ENCODE assay signal across 8 mouse cellular contexts in the genomic region with DNA sequence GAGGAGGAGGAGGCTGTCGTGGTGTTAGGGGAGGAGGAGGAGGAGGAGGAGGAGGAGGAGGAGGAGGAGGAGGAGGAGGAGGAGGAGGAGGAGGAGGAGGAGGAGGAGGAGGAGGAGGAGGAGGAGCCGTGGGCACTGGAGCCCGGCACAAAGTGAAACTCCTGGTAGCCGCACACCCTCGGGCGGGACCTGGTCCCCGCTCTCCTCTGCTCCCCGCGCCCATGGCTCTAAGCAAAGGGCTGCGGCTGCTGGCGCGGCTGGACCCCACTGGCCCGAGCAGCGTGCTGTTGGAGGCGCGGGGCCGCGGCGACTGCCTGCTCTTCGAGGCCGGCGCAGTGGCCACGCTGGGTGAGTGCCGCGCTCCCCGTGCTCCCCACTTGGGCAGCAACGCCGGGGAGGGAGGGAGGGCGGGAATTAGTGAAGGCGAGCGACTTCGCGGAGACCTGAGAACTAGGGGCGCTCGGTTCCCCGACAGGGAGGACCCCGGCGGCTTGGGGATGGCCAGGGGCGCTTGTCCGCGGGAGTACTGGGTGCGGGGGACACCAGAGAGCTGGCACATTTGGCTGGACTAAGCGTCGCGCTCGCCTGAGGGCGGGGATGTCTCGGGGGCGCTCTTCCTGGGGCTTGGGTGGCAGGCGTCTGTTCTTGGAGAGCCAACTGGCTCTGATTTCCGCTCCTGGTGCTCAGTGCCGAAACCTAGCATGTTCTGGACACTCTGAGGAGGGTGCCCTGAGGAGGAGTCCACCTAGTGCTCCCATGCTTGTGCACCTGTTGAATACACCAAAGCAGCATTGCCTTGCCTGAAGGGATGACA. TPM values are rescaled to one million over a fixed set of nuclear protein-coding genes. Genes with fewer than 3 reads are reported as not detected.
DNase-seq lines count a peak whose midpoint lies in the region; ATAC-seq and TF ChIP-seq lines count a peak whose summit lies in the region.

A gene (plus strand): TSS at position 51 of the 814 bp plus-strand sequence.

- 0 out of 2 replicates have a peak, but pooled peaks cover 3% of the 10 kb centered on the region for H3K4me1 ChIP-seq in embryonic fibroblast, embryonic 13.5 days (ENCODE audit: control insufficient read depth, insufficient read depth, low read length)
- H3K4me1 ChIP-seq in heart, embryonic 16.5 days (ENCODE audit: control insufficient read depth, insufficient read depth, low read length): peaks cover 3% of the 10 kb centered on the region
- peaks cover 10% of the 10 kb centered on the region for H3K4me1 ChIP-seq in liver, postnatal 0 days (ENCODE audit: insufficient read depth)
- peaks cover 15% of the 10 kb centered on the region for H3K4me1 ChIP-seq in neural tube, embryonic 13.5 days (replicated peaks)

- peak within 1 kb of the TSS; percentile 88 for H3K4me2 ChIP-seq in heart, embryonic 16.5 days (ENCODE audit: low read depth, low read length)
- peak within 1 kb of the TSS; percentile 70 for H3K4me2 ChIP-seq in liver, postnatal 0 days (ENCODE audit: low read depth, low read length)
- H3K4me2 ChIP-seq in neural tube, embryonic 13.5 days: peak within 1 kb of the TSS; percentile 79

- no peaks in the 10 kb centered on the region for H3K27me3 ChIP-seq in heart, embryonic 16.5 days (ENCODE audit: control insufficient read depth, insufficient read depth, low read length)
- 0 out of 2 replicates have a peak, but pooled peaks cover 3% of the 10 kb centered on the region for H3K27me3 ChIP-seq in liver, postnatal 0 days (ENCODE audit: insufficient read depth, low read length)
- peaks cover 41% of the 10 kb centered on the region for H3K27me3 ChIP-seq in neural tube, embryonic 13.5 days

- peak; percentile 81 for DNase-seq in adrenal gland, postnatal 14 days
- peak; percentile 47 to 78 for DNase-seq in kidney, postnatal 25 days
- DNase-seq in liver, postnatal 0 days: peak; percentile 67
- peak; percentile 57 to 65 for DNase-seq in thymus, postnatal 36 days

- H3K9ac ChIP-seq in heart, embryonic 16.5 days (ENCODE audit: low read length): peak within 1 kb of the TSS; percentile 94
- peak within 1 kb of the TSS; percentile 64 for H3K9ac ChIP-seq in liver, postnatal 0 days (replicated peaks)
- peak within 1 kb of the TSS; percentile 71 for H3K9ac ChIP-seq in neural tube, embryonic 13.5 days

- H3K9me3 ChIP-seq in heart, embryonic 16.5 days (replicated peaks; ENCODE audit: control insufficient read depth, low read length): no peaks in the 10 kb centered on the region
- no peaks in the 10 kb centered on the region for H3K9me3 ChIP-seq in liver, postnatal 0 days (ENCODE audit: low read length)
- H3K9me3 ChIP-seq in neural tube, embryonic 13.5 days: no peaks in the 10 kb centered on the region

- peak within 1 kb of the TSS; percentile 77 for H3K4me3 ChIP-seq in embryonic fibroblast, embryonic 13.5 days (ENCODE audit: insufficient read depth, low read length)
- peak within 1 kb of the TSS; percentile 90 for H3K4me3 ChIP-seq in heart, embryonic 16.5 days (ENCODE audit: low read length)
- peak within 1 kb of the TSS; percentile 58 for H3K4me3 ChIP-seq in liver, postnatal 0 days (ENCODE audit: low read depth, low read length)
- H3K4me3 ChIP-seq in neural tube, embryonic 13.5 days: peak within 1 kb of the TSS; percentile 51

- no peak for TF ChIP-seq CTCF in embryonic fibroblast, embryonic 13.5 days (IDR thresholded peaks at IDR 0.05; ENCODE audit: borderline replicate concordance, insufficient read depth, low read length)
- no peak for TF ChIP-seq CTCF in liver, postnatal 0 days (IDR thresholded peaks at IDR 0.05; ENCODE audit: low read depth)

- TF ChIP-seq POLR2A in embryonic fibroblast, embryonic 13.5 days (IDR thresholded peaks at IDR 0.05; ENCODE audit: low read depth, low read length): peak; percentile 45

- ATAC-seq in CD4-positive, CD25-positive, alpha-beta regulatory T cell, adult 4 months: peak; percentile 58
- ATAC-seq in heart, embryonic 16.5 days (replicated peaks; ENCODE audit: extremely low read depth, insufficient read depth, low FRiP score): peak; percentile 78
- peak; percentile 77 for ATAC-seq in liver, postnatal 0 days
- ATAC-seq in neural tube, embryonic 13.5 days (ENCODE audit: low read depth): peak; percentile 86

- H3K36me3 ChIP-seq in heart, embryonic 16.5 days (ENCODE audit: control insufficient read depth, insufficient read depth): no peaks in the 10 kb centered on the region
- no peaks in the 10 kb centered on the region for H3K36me3 ChIP-seq in liver, postnatal 0 days (replicated peaks; ENCODE audit: insufficient read depth, low read length)
- H3K36me3 ChIP-seq in neural tube, embryonic 13.5 days: no peaks in the 10 kb centered on the region

- peak within 1 kb of the TSS; percentile 54 for H3K27ac ChIP-seq in embryonic fibroblast, embryonic 13.5 days (ENCODE audit: insufficient read depth, low read length)
- peak within 1 kb of the TSS; percentile 87 for H3K27ac ChIP-seq in heart, embryonic 16.5 days (ENCODE audit: low read length)
- peak within 1 kb of the TSS; percentile 35 for H3K27ac ChIP-seq in liver, postnatal 0 days (ENCODE audit: low read depth)
- H3K27ac ChIP-seq in neural tube, embryonic 13.5 days (replicated peaks): no peak within 1 kb of the TSS

- 2% methylated on average over 44 of the region's 52 CpGs for WGBS in heart, embryonic 16.5 days
- 2% methylated on average over 50 of the region's 52 CpGs for WGBS in liver, postnatal 0 days (ENCODE audit: insufficient replicate concordance)
- 1% methylated on average over 49 of the region's 52 CpGs for WGBS in neural tube, embryonic 13.5 days

- TF ChIP-seq EP300 in liver, postnatal 0 days (IDR thresholded peaks at IDR 0.05; ENCODE audit: low read depth): no peak

RNA-seq across cellular contexts. Expression of the gene that starts here (rescaled TPM):
- 10 to 100 TPM; 11.3 to 19.9 TPM for polyA plus RNA-seq in CD4-positive, CD25-positive, alpha-beta regulatory T cell, adult 4 months (2017; shearing (Covaris generic))
- 12.4 and 13.3 TPM in 2 replicates for total RNA-seq in adrenal gland, postnatal 14 days (2021)
- 19.9 and 22.1 TPM in 2 replicates for polyA plus RNA-seq in embryonic fibroblast, embryonic 13.5 days (2011; ENCODE audit: insufficient read length, low read depth, missing spikeins)
- polyA plus RNA-seq in heart, embryonic 16.5 days (2015; fragmentation: Nextera tagmentation; extraction: Ambion mirVana): 4.2 and 5.3 TPM in 2 replicates
- polyA plus RNA-seq in liver, postnatal 0 days (2015; fragmentation: Nextera tagmentation; extraction: Ambion mirVana): 0.62 TPM in 2 replicates
- 1.4 and 1.7 TPM in 2 replicates for polyA plus RNA-seq in neural tube, embryonic 13.5 days (2015; fragmentation: Nextera tagmentation; extraction: Ambion mirVana)

Comparison
In these comparisons a context has a peak if more than half of its experiments do, and no peak if none do; other contexts are left out.
1. Peak in DNase-seq, ATAC-seq, H3K4me3 ChIP-seq, H3K27ac ChIP-seq, H3K9ac ChIP-seq and H3K4me2 ChIP-seq in liver, postnatal 0 days; RNA of the gene not detected or under 1 TPM.